Mouse (Mus musculus): ENCODE results near the gene Snx32.

The Snx32 gene

GRCm38 (mm10) chr19:5510031-5511026 is at the start of gene Snx32:
Gene Snx32, minus strand, starts transcription at chr19:5510538.
- peak; percentile 96 to 98 for DNase-seq

DNA sequence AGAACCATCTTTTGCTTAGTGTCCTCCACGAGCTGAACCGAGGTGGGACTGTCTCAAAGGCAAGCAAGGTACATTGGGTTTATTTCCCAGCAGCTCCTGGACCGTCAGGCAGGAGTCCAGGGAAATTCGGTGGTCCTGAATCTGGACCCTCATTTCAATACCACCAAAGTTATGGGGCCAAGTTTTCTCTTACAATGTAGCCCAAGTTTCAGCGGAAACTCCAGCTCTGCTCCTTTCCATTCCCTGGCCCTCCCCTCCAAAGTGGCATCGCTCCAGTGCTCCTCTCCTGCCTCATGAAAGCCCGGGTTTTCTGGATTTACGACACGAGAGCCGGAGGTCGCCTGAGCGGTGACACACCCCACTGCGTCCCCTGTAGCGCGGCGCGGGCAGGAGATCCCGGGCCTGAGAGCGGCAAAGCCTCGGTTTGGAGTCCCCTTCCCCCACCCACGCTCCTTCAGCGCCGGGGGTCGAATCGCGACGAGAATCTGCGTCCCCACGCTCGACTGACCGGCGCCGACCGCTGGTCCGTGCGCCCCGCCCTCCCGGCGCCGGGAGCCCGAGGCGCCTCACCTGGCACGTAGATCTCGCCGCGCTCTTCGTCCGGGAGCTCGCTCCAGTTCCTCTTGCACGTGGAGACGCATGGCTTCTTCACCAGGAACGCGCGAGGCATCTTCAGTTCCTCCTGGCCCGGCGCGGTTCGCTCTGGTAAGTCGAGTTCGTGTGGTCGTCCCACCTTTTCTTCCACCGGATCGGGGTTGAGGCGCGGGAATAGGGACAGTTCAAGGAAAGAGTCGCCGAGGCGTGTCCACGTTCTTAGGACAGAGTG is 49.5 kb upstream of the Snx32 start:
- DNase-seq = peak; percentile 74 to 84

DNA sequence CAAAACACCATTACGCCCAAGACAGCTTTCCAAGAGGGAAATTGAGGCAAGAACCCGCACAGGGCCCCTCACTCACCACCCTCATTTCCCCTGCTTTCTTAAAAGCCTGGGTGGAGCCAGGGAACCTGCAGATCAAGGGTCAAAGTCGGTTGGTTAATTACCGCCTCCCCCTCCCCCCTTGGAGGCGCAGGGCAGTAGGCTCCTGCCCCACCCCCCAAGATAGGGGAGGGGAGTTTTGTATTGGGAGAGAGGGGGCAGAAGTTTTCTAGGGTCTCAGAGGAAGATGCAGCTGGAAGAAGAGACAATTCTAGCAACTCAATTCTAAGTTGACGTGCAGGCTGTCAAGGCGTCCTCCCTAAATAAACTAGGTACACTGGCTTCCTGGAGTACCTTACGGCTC is 48.9 kb upstream of the Snx32 start:
- DNase-seq = peak; percentile 53 to 73

GRCm38 (mm10) chr19:5558770-5559169 is 48.4 kb upstream of the Snx32 start:
- DNase-seq = peak in 1 of 2 experiments; percentile 59

DNA sequence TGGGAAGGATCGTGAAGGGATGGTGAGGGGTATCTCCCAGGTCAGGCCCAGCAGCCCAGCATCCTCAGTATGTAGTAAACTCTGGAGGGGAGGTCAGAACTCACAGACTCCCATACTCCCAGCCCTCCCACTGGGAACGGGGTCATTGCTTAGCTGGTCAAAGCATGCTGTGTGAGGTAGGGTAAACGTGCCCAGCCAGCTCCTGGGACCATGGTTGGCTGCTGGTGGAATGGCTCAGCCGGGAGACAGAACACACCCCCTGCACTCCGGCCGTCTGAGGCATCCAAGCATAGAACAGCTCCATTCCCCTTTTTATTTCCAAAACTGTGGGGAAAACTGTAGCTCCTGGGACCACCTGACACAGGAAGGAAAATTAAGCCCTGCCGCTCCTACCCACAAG is 47.8 kb upstream of the Snx32 start:
- DNase-seq = peak; percentile 65 to 82

DNA sequence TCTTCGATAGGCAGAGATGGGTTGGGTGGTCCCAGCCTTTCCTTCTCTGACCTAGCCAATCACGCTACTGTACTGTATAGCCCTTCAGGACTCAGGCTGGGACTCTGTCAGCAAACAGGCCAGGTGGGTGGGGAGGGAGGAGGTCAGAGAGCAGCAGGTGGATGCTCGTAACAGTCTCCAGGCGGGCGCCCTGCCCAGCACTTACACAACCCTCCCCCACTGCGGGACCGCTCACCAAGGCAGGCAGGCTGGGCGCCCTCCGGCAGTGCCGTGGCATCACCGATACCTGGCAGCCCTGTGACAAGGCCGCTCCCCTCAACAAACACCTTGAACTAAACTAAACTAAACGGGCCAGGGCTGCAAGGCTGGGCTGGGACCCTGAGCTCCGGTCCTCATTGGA is 43.9 kb upstream of the Snx32 start:
- DNase-seq = peak; percentile 49 to 69

GRCm38 (mm10) chr19:5553802-5554201 is 43.5 kb upstream of the Snx32 start:
- DNase-seq = peak in 1 of 2 experiments; percentile 32

DNA sequence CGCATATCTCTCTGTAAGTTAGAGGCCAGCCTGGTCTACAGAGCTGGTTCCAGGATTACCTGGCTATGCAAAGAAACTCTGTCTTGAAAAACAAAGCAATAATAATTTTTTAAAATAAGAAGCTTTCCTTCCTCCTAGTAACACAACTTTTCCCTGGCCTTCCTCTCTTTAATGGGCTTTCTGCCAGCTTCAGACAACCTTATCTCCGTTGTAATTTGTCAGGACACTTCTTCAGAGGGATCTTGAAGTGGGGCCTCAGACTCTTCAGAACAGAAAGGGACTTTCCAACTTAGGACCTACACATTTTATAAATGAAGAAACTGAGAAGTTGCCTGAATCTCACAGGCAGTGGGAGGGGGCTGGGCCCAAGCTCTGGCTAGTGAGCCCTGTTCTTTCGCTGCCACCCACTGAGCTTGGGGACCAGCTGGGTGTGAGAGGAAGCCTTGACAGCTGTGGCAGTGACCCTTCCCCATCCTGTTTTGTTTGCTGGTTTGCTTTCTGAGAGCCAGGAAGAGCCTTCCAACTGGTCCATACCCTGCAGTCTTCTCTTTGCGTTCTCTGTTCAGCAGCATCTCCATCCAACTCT is 37.2 kb upstream of the Snx32 start:
- DNase-seq = no peak

GRCm38 (mm10) chr19:5544031-5544430 is 33.7 kb upstream of the Snx32 start:
- no peak for DNase-seq

DNA sequence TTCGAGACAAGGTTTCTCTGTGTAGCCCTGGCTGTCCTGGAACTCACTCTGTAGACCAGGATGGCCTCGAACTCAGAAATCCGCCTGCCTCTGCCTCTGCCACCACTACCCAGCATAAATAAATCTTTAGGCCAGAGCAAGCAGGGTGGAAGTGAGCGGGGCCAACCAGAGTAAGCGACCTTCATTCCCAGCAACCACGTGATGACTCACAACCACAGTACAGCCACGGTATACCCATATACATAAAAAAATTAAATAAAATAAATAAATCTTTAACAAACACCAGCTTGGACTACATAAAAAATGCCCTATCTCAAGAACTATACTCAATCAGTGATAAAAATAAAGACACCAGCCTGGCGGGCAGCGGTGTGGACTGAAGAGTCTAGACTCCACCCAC is 33.0 kb upstream of the Snx32 start:
- no peak for DNase-seq

- no peak for DNase-seq
Observed at GRCm38 (mm10) chr19:5538786-5539185, 28.4 kb upstream of the Snx32 start.

DNA sequence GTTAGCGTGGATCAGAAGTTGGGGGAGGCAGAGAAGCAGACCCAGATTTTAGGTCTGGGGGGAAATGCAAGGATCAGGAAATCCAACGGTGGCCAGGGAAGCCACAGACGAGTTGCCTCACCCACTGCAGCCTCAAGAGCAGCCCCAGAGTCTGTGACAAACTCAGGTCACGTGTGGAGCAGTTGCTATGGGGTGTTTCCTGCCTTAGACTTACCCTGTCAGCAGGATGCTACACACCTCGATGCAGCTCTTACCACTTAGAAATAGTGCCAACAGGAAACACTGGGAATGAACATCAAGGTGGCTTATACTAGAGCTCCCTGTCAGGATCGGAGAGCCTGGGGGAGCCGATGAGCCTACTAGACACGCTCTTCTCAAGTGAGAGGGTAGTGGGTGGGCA is 22.2 kb upstream of the Snx32 start:
- DNase-seq = no peak

- DNase-seq = no peak
Observed at GRCm38 (mm10) chr19:5530138-5530524, 19.8 kb upstream of the Snx32 start.

DNA sequence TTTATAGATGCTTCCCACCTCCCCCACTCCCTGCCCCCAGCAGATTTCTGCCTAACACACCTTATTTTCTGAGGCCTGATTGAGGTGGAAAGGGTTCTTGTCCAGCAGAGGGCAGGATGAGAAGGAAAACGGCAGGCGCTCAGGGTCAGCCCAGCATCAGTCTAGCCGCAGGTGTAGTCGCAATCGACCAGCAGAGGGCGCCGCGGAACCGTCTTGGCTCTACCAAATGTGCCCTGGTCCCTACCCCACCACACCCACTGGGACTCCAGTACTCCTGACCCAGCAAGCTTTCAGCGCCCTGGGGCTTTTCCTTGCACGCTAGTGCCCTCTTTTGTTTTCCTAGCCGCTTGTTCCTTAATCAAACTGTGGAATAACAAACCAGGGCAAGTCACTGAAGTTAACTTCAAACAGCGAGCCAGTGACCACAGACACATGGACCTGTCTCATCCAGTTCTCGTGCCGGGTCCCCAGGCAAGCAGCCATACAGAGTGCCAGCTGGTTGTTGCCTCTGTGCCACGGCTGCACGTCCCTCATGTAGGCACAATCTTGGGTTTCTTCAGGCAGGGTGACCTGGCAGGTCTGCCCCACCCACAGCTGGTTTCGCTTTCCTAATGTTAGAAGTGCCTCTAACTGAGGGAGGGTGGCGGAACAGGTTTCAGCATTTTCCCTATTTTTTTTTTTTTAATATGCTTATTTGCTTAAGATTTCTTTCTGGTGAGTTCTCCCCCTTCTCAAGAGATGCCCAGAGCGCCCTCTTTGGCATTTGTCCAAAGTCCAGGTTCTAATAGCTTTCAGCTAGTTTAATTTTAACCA is 19.2 kb upstream of the Snx32 start:
- peak; percentile 99 for DNase-seq

GRCm38 (mm10) chr19:5525204-5525603 is 14.9 kb upstream of the Snx32 start:
- no peak for DNase-seq

- no peak for DNase-seq
Observed at GRCm38 (mm10) chr19:5518721-5519120, 8.4 kb upstream of the Snx32 start.

GRCm38 (mm10) chr19:5516906-5517505 is 6.7 kb upstream of the Snx32 start:
- DNase-seq = no peak

GRCm38 (mm10) chr19:5515840-5516777 is 5.8 kb upstream of the Snx32 start:
- no peak for DNase-seq

GRCm38 (mm10) chr19:5513005-5513349 is 2.6 kb upstream of the Snx32 start:
- no peak for DNase-seq

DNA sequence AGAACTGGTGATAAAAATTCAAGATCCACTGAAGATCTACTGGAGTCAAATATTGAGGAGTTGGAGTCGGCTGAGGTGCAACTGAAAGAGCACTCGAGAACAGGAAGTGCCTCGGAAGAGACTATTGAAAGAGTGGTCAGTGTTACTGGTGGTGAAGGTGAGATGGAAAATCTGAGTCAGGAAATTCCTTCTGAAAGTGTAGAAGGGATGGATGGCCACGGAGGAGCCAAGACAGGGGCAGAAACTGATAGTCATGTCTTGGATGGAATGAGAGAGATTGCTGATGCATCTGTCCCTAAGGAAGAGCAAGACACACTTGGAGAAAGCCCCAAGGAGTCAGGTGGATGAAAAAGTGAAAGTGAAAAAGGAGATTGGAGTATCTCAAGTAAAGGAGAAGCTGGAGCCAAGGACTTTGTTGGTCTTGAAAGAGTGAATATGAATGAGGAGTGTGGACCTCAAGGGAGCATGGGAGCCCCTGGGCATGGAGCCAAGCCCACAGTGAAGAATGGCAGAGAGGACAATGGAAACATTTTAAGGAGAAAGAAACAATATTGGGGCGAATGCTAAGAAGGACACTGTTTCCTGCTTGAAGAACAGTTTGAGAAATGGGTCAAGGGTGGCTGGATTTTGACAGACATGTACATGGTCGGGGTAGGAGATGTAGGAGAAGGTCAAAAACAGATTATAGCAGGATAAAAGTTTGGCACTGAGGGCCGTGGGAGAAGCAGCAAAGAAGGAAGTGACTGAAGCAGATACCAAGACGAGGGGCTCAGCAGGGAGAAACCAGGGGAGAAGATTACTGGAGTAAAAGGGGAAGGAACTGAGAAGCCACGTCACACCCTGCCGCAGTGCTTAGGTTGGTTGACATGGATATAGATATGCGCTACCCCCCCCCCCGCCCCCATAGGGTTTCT is 2.0 kb upstream of the Snx32 start:
- peak in 1 of 2 experiments; percentile 31 for DNase-seq
